Mouse (Mus musculus): ENCODE data around the gene Yy1. TPM values are rescaled to one million over a fixed set of nuclear protein-coding genes. Genes with fewer than 3 reads are reported as not detected.

Yy1 gene
- polyA plus RNA-seq, 1 experiment = 13.5 TPM

GRCm38 (mm10) chr12:108761209-108761608 lies 31.6 kb upstream of the Yy1 start:
- peak overlapping the region; percentile 53; the same call in 1 of the 2 replicates for H3K27ac ChIP-seq (ENCODE audit: insufficient read depth, low read depth, low read length)
- H3K36me3 ChIP-seq (ENCODE audit: control insufficient read depth, insufficient read depth, low read length) = no peaks in the 10 kb centered on the region
- no peaks in the 10 kb centered on the region for H3K4me1 ChIP-seq (ENCODE audit: control insufficient read depth, insufficient read depth, low read length)
- H3K27me3 ChIP-seq (replicated peaks; ENCODE audit: control insufficient read depth, insufficient read depth, low read length) = no peaks in the 10 kb centered on the region
- DNase-seq = peak; percentile 71
- no peak overlapping the region for H3K4me3 ChIP-seq (ENCODE audit: insufficient read depth, low read depth, low read length)
- TF ChIP-seq CTCF (conservative IDR thresholded peaks at IDR 0.05; ENCODE audit: insufficient read depth, insufficient read length, low read depth, low read length) (no peak), POLR2A (IDR thresholded peaks at IDR 0.05; ENCODE audit: low read depth, low read length) (no peak)
- WGBS = 44% methylated on average over 4 of the region's 4 CpGs

GRCm38 (mm10) chr12:108761665-108762064 lies 31.1 kb upstream of the Yy1 start:
- Histone ChIP-seq H3K27me3 (replicated peaks; ENCODE audit: control insufficient read depth, insufficient read depth, low read length) (no peaks in the 10 kb centered on the region), H3K4me3 (ENCODE audit: insufficient read depth, low read depth, low read length) (no peak overlapping the region), H3K4me1 (ENCODE audit: control insufficient read depth, insufficient read depth, low read length) (no peaks in the 10 kb centered on the region), H3K27ac (ENCODE audit: insufficient read depth, low read depth, low read length) (no peak overlapping the region), H3K36me3 (ENCODE audit: control insufficient read depth, insufficient read depth, low read length) (no peaks in the 10 kb centered on the region)
- no peak for DNase-seq
- WGBS = 62% methylated on average over 4 of the region's 4 CpGs
- no peak for TF ChIP-seq POLR2A (IDR thresholded peaks at IDR 0.05; ENCODE audit: low read depth, low read length)
- TF ChIP-seq CTCF (conservative IDR thresholded peaks at IDR 0.05; ENCODE audit: insufficient read depth, insufficient read length, low read depth, low read length) = no peak

GRCm38 (mm10) chr12:108763057-108763796 lies 29.5 kb upstream of the Yy1 start:
- DNase-seq = peak; percentile 35
- WGBS = 78% methylated on average over 9 of the region's 9 CpGs
- Histone ChIP-seq H3K27ac (ENCODE audit: insufficient read depth, low read depth, low read length) (no peak overlapping the region), H3K4me1 (ENCODE audit: control insufficient read depth, insufficient read depth, low read length) (no peaks in the 10 kb centered on the region), H3K4me3 (ENCODE audit: insufficient read depth, low read depth, low read length) (no peak overlapping the region), H3K27me3 (replicated peaks; ENCODE audit: control insufficient read depth, insufficient read depth, low read length) (no peaks in the 10 kb centered on the region), H3K36me3 (ENCODE audit: control insufficient read depth, insufficient read depth, low read length) (no peaks in the 10 kb centered on the region)
- TF ChIP-seq POLR2A (IDR thresholded peaks at IDR 0.05; ENCODE audit: low read depth, low read length) (no peak), CTCF (conservative IDR thresholded peaks at IDR 0.05; ENCODE audit: insufficient read depth, insufficient read length, low read depth, low read length) (peak; percentile 51; the same call in 1 of the 2 replicates)

- no peaks in the 10 kb centered on the region for H3K4me1 ChIP-seq (ENCODE audit: control insufficient read depth, insufficient read depth, low read length)
- peak overlapping the region; percentile 86 for H3K27ac ChIP-seq (ENCODE audit: insufficient read depth, low read depth, low read length)
- TF ChIP-seq POLR2A (IDR thresholded peaks at IDR 0.05; ENCODE audit: low read depth, low read length) = no peak
- no peak for TF ChIP-seq CTCF (conservative IDR thresholded peaks at IDR 0.05; ENCODE audit: insufficient read depth, insufficient read length, low read depth, low read length)
- WGBS = 56% methylated on average over 22 of the region's 22 CpGs
- DNase-seq = peak; percentile 32
- no peaks in the 10 kb centered on the region for H3K27me3 ChIP-seq (replicated peaks; ENCODE audit: control insufficient read depth, insufficient read depth, low read length)
- H3K4me3 ChIP-seq (ENCODE audit: insufficient read depth, low read depth, low read length) = peak overlapping the region; percentile 51
- H3K36me3 ChIP-seq (ENCODE audit: control insufficient read depth, insufficient read depth, low read length) = no peaks in the 10 kb centered on the region
Observed at GRCm38 (mm10) chr12:108764917-108765678, 27.7 kb upstream of the Yy1 start.

- H3K4me1 ChIP-seq (ENCODE audit: control insufficient read depth, insufficient read depth, low read length) = no peaks in the 10 kb centered on the region
- TF ChIP-seq POLR2A (IDR thresholded peaks at IDR 0.05; ENCODE audit: low read depth, low read length) = peak; percentile 35
- no peak for TF ChIP-seq CTCF (conservative IDR thresholded peaks at IDR 0.05; ENCODE audit: insufficient read depth, insufficient read length, low read depth, low read length)
- WGBS = 3% methylated on average over 14 of the region's 14 CpGs
- no peaks in the 10 kb centered on the region for H3K27me3 ChIP-seq (replicated peaks; ENCODE audit: control insufficient read depth, insufficient read depth, low read length)
- peak; percentile 92 for DNase-seq
- H3K27ac ChIP-seq (ENCODE audit: insufficient read depth, low read depth, low read length) = peak overlapping the region; percentile 86
- H3K4me3 ChIP-seq (ENCODE audit: insufficient read depth, low read depth, low read length) = peak overlapping the region; percentile 51
- H3K36me3 ChIP-seq (ENCODE audit: control insufficient read depth, insufficient read depth, low read length) = no peaks in the 10 kb centered on the region
Observed at GRCm38 (mm10) chr12:108765751-108766221, 27.0 kb upstream of the Yy1 start.

- Histone ChIP-seq H3K4me3 (ENCODE audit: insufficient read depth, low read depth, low read length) (peak overlapping the region; percentile 51), H3K36me3 (ENCODE audit: control insufficient read depth, insufficient read depth, low read length) (no peaks in the 10 kb centered on the region), H3K4me1 (ENCODE audit: control insufficient read depth, insufficient read depth, low read length) (no peaks in the 10 kb centered on the region), H3K27ac (ENCODE audit: insufficient read depth, low read depth, low read length) (peak overlapping the region; percentile 86), H3K27me3 (replicated peaks; ENCODE audit: control insufficient read depth, insufficient read depth, low read length) (no peaks in the 10 kb centered on the region)
- no peak for TF ChIP-seq CTCF (conservative IDR thresholded peaks at IDR 0.05; ENCODE audit: insufficient read depth, insufficient read length, low read depth, low read length)
- no peak for TF ChIP-seq POLR2A (IDR thresholded peaks at IDR 0.05; ENCODE audit: low read depth, low read length)
- peak; percentile 21 for DNase-seq
- WGBS = 19% methylated on average over 10 of the region's 10 CpGs
Observed at GRCm38 (mm10) chr12:108766316-108766715, 26.5 kb upstream of the Yy1 start.

- Histone ChIP-seq H3K4me1 (ENCODE audit: control insufficient read depth, insufficient read depth, low read length) (no peaks in the 10 kb centered on the region), H3K36me3 (ENCODE audit: control insufficient read depth, insufficient read depth, low read length) (no peaks in the 10 kb centered on the region), H3K27me3 (replicated peaks; ENCODE audit: control insufficient read depth, insufficient read depth, low read length) (no peaks in the 10 kb centered on the region), H3K27ac (ENCODE audit: insufficient read depth, low read depth, low read length) (no peak overlapping the region), H3K4me3 (ENCODE audit: insufficient read depth, low read depth, low read length) (no peak overlapping the region)
- DNase-seq = no peak
- 36% methylated on average over 7 of the region's 7 CpGs for WGBS
- TF ChIP-seq POLR2A (IDR thresholded peaks at IDR 0.05; ENCODE audit: low read depth, low read length) = no peak
- TF ChIP-seq CTCF (conservative IDR thresholded peaks at IDR 0.05; ENCODE audit: insufficient read depth, insufficient read length, low read depth, low read length) = no peak
Observed at GRCm38 (mm10) chr12:108766866-108767265, 25.9 kb upstream of the Yy1 start.
